Mouse (Mus musculus) embryonic fibroblast, embryonic 13.5 days (primary cell): ENCODE results near the gene Camta1.

Experiments
- CTCF ChIP-seq: IDR thresholded peaks from 2 replicates; pipeline ENCODE4 v1.5.1; 2011; ENCODE audit warnings: mild to moderate bottlenecking, control low read depth, low read length, moderate library complexity, borderline replicate concordance; ENCODE audit not compliant: insufficient read depth
- POLR2A ChIP-seq: IDR thresholded peaks from 2 replicates; pipeline ENCODE4 v1.6.1; 2011; ENCODE audit warnings: low read depth, mild to moderate bottlenecking, control low read depth, low read length, moderate library complexity

GRCm38 (mm10) chr4:151401685-151402397 lies 459.8 kb downstream of the Camta1 start:
- TF ChIP-seq POLR2A (no peak), CTCF (no peak)
